Mouse (Mus musculus) forebrain, embryonic 16.5 days (tissue): ENCODE results near the gene Lamb3. TPM values are rescaled to one million over a fixed set of nuclear protein-coding genes. Genes with fewer than 3 reads are reported as not detected.

ENCODE experiments used
- ATAC-seq: fragments of 200-750 bp; cut with Nextera tagmentation; 2 replicates; pipeline ENCODE4 v1.8.0; 2017; ENCODE audit warnings: mild to moderate bottlenecking, moderate library complexity
- H3K27ac ChIP-seq: fragments of 300-500 bp; sonication (generic); 2 replicates; pipeline ENCODE4 v1.5.1; 2014; ENCODE audit warnings: low read length, control low read depth
- H3K27me3 ChIP-seq: fragments of 300-500 bp; sonication (generic); replicated peaks from 2 replicates; pipeline ENCODE4 v1.6.1; 2014; ENCODE audit warnings: low read length; ENCODE audit not compliant: control insufficient read depth, insufficient read depth
- H3K36me3 ChIP-seq: fragments of 300-500 bp; sonication (generic); 2 replicates; pipeline ENCODE4 v1.6.1; 2014; ENCODE audit not compliant: control insufficient read depth, insufficient read depth
- H3K4me1 ChIP-seq: fragments of 300-500 bp; sonication (generic); replicated peaks from 2 replicates; pipeline ENCODE4 v1.6.1; 2014; ENCODE audit warnings: low read length; ENCODE audit not compliant: control insufficient read depth, insufficient read depth
- H3K4me2 ChIP-seq: fragments of 300-500 bp; sonication (generic); 2 replicates; pipeline ENCODE4 v1.6.1; 2014; ENCODE audit warnings: mild to moderate bottlenecking, low read length, control low read depth
- H3K4me3 ChIP-seq: fragments of 300-500 bp; sonication (generic); replicated peaks from 2 replicates; pipeline ENCODE4 v1.5.1; 2014; ENCODE audit warnings: mild to moderate bottlenecking, low read length, control low read depth
- H3K9ac ChIP-seq: fragments of 300-500 bp; sonication (generic); replicated peaks from 2 replicates; pipeline ENCODE4 v1.6.1; 2014; ENCODE audit warnings: low read depth, low read length, control low read depth
- H3K9me3 ChIP-seq: fragments of 300-500 bp; sonication (generic); 2 replicates; pipeline ENCODE4 v1.6.1; 2016; ENCODE audit warnings: low read length; ENCODE audit not compliant: control insufficient read depth
- WGBS: fragments of 180-500 bp; shearing (Covaris S2); extraction: QIAGEN DNeasy Blood & Tissue Kit; methylation state at CpG from one replicate; pipeline ENCODE4 v1.1.7; 2014; 5-methylcytosine and 5-hydroxymethylcytosine counted together
- polyA plus RNA-seq: library from polyadenylated mRNA; unstranded; fragments of >200 nt; fragmentation: Nextera tagmentation; extraction: Ambion mirVana; gene quantifications from 2 replicates; pipeline ENCODE4 v1.2.1, GENCODE M21; 2015

The Lamb3 gene
- polyA plus RNA-seq, 1 experiment from 2014 or later: 0.58 TPM

DNA sequence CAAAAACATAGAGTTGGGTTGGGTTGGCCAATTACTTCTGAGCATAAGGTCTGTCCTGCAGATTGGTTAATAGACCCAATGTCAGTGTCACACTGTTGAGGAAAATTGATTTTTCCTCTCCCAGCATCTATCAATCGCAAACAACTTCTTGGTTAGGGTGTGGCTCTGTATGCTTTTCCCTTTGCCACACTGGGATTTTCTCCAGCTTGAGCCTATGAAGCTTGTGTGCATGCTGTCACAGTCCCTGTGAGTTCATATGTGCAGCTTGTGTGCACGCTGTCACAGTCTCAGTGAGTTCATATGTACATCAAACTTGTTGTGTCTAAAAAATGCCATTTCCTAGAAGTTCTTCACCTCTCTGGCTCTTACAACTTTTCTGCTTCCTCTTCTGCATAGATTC lies 99.3 kb downstream of the Lamb3 start:
- no peak for ATAC-seq
- Histone ChIP-seq H3K27ac (no peak overlapping the region), H3K4me1 (peaks cover 6% of the 10 kb centered on the region; the same call in 1 of the 2 replicates), H3K4me3 (no peak overlapping the region), H3K9ac (no peak overlapping the region), H3K27me3 (no peaks in the 10 kb centered on the region), H3K36me3 (no peaks in the 10 kb centered on the region), H3K4me2 (no peak overlapping the region), H3K9me3 (no peaks in the 10 kb centered on the region)
- 91% methylated on average over 2 of the region's 2 CpGs for WGBS

DNA sequence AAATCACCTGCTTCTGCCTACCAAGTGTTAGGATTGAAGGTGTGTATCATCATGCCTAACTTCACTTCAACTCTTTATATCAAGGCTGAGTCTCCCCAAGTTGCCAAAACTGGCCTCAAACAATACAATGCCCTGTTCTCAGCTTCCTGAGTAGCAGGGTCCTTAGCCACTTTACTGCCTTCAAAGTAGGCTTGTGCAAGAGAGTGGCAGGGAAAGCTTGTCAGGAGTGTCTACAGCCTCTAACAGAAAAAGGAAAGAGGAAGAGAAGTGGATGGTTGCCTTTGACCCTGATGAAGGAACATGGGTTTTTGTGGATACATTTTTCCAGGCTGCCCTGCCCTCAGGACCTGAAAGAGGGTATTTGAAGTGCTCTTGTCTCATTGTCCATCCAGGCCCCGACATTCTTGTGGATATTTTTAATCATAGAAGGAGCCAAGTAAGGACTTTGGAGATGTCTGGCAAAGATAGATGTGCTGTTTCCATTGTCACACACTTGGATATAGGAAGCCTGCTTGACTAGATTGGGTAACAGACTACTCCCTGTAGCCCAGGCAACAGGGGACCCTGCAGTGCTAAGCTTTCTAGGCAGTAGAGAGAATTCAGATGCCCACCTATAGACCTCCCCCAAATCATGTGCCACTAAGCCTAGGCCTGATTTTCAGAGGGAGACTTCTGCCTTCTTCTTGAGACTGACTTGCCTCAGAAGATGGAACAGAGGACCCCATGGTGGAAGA lies 102.5 kb downstream of the Lamb3 start:
- no peak overlapping the region for H3K4me2 ChIP-seq
- H3K9me3 ChIP-seq: no peaks in the 10 kb centered on the region
- no peak overlapping the region for H3K9ac ChIP-seq
- peaks cover 6% of the 10 kb centered on the region; the same call in 1 of the 2 replicates for H3K4me1 ChIP-seq
- 79% methylated on average over 1 of the region's 1 CpGs for WGBS
- no peak overlapping the region for H3K4me3 ChIP-seq
- ATAC-seq: no peak
- no peaks in the 10 kb centered on the region for H3K36me3 ChIP-seq
- H3K27me3 ChIP-seq: no peaks in the 10 kb centered on the region
- H3K27ac ChIP-seq: no peak overlapping the region

DNA sequence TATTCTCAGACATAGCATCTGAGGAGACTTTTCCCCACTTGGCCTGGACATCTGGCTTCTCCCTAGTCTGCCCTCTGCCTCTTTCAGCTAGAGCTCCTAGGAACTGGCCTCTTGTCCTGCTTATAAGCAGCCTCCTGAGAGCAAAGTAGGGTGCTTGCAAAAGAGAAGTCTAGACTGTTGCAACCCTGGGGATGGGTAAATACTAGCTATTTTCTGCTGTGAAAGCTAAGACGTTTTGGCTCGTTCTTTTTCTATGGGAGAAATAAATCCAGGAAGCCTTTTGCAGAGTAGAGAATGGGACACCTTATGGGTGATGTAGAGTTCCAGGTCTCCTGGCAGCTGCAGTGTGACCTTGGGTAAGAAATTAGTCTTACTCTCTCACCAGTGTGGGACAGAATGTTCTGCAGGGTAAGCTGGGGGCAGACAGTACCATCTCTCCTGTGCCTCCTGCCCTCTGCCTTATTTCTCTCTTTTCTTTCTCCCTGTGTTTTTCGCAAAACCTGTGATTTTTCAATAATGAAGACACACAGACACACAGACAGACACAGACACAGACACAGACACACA lies 103.1 kb downstream of the Lamb3 start:
- no peaks in the 10 kb centered on the region for H3K36me3 ChIP-seq
- no peak overlapping the region for H3K4me3 ChIP-seq
- ATAC-seq: no peak
- no peaks in the 10 kb centered on the region for H3K9me3 ChIP-seq
- WGBS: 91% methylated on average over 3 of the region's 3 CpGs
- peaks cover 5% of the 10 kb centered on the region; the same call in 1 of the 2 replicates for H3K4me1 ChIP-seq
- no peak overlapping the region for H3K9ac ChIP-seq
- no peak overlapping the region for H3K4me2 ChIP-seq
- no peak overlapping the region for H3K27ac ChIP-seq
- no peaks in the 10 kb centered on the region for H3K27me3 ChIP-seq

DNA sequence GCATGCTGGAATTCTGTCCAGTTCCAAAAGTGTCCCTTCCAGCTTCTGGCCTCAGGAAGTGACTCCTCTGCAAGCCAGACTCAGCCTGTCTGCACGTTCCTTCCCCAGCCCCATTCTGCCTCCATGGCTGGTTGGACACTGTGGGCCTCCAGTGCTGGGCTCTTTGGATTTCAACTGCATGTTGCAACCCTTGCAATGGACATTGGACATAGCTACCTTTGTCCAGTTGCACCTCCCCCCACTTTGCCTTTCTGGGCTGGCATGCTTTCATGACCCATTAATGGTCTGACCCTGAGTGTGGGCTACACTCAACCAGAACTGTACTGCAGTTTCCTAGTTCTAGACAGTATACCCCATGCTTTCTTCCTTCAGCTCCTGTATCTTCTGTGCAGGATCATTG lies 104.1 kb downstream of the Lamb3 start:
- 89% methylated on average over 1 of the region's 1 CpGs for WGBS
- ATAC-seq: no peak
- no peaks in the 10 kb centered on the region for H3K9me3 ChIP-seq
- H3K27ac ChIP-seq: no peak overlapping the region
- H3K27me3 ChIP-seq: no peaks in the 10 kb centered on the region
- no peaks in the 10 kb centered on the region for H3K36me3 ChIP-seq
- no peak overlapping the region for H3K4me3 ChIP-seq
- peaks cover 11% of the 10 kb centered on the region; the same call in 1 of the 2 replicates for H3K4me1 ChIP-seq
- no peak overlapping the region for H3K9ac ChIP-seq
- no peak overlapping the region for H3K4me2 ChIP-seq

DNA sequence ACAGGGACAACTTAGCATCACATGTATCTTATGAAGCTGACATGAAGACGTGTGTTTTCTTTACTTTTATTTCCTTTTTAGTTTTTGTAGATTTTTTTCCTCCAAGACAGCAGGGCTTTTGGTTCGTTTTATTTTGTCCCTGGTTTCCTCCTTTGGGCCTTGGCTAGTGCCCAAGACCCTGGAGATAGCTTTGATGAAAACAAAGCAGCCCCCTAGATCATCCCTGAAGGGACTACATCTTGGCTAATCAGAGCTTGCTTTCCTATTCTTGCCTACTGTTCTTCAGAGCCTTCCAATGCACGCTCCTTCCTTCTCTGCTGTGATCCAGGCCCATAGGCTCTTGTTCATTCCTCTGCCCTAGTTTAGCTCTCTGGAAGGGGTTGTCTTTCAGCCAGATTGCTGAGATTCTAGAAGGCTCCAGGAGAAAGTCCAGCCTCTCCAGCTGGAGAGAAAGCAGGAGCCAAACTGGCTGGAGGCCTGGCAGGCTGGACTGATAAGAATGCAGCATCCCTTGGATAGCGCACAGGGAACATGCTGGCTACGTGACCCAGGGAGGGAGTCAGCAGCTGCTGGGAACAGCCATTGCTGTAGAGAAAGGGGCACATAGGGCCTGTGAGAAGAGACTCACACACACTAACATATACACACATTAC lies 108.3 kb downstream of the Lamb3 start:
- Histone ChIP-seq H3K9me3 (no peaks in the 10 kb centered on the region), H3K27me3 (no peaks in the 10 kb centered on the region), H3K4me3 (no peak overlapping the region), H3K27ac (peak overlapping the region; percentile 57), H3K9ac (no peak overlapping the region), H3K36me3 (no peaks in the 10 kb centered on the region), H3K4me1 (peaks cover 16% of the 10 kb centered on the region), H3K4me2 (no peak overlapping the region)
- WGBS: 58% methylated on average over 5 of the region's 5 CpGs
- peak; percentile 49 for ATAC-seq

DNA sequence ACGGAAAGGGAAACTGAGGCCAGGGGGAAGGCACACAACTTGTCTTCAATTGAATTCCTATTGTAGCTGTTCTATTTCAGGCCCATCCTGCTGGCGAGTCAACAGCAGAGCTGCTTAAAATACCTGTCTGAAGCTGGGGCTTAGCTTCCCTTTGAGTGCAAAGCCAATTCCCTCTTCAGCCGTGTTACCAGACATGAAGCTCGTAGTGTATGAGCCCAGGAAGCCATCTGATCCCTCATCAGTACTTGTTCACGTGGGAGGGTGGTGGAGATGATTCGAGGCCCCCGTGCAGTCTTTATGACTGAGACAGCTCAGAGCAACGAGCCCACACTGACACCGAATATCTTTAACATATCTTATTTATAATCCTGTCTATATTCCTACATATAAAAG lies 108.9 kb downstream of the Lamb3 start:
- no peak for ATAC-seq
- Histone ChIP-seq H3K36me3 (no peaks in the 10 kb centered on the region), H3K4me2 (no peak overlapping the region), H3K27me3 (no peaks in the 10 kb centered on the region), H3K9me3 (no peaks in the 10 kb centered on the region), H3K4me1 (peaks cover 16% of the 10 kb centered on the region), H3K4me3 (no peak overlapping the region), H3K9ac (no peak overlapping the region), H3K27ac (peak overlapping the region; percentile 57)
- WGBS: 75% methylated on average over 9 of the region's 9 CpGs

DNA sequence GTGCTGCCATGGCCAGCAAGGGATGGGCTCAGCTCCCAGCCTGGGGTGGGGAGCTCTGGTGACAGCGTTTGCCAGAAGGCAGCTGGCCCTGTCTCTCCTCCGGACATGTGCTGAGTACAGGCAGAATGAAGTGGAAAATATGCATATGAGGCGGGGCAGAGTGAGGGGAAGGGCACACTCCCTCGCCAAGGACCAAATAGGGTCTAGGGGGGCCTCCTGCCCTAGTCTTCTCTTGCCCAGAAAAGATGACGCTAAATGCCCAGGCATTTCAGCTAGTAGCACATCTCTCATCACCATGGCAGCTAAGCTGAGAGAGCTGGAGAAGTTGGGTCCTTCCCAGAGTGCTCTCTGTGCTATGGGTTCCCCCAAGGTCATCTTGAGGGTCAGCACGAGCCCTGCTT lies 109.7 kb downstream of the Lamb3 start:
- Histone ChIP-seq H3K4me2 (no peak overlapping the region), H3K4me1 (peaks cover 16% of the 10 kb centered on the region), H3K9ac (no peak overlapping the region), H3K9me3 (no peaks in the 10 kb centered on the region), H3K4me3 (no peak overlapping the region), H3K27me3 (no peaks in the 10 kb centered on the region), H3K36me3 (no peaks in the 10 kb centered on the region), H3K27ac (peak overlapping the region; percentile 24; the same call in 1 of the 2 replicates)
- 24% methylated on average over 6 of the region's 6 CpGs for WGBS
- peak; percentile 88 for ATAC-seq

DNA sequence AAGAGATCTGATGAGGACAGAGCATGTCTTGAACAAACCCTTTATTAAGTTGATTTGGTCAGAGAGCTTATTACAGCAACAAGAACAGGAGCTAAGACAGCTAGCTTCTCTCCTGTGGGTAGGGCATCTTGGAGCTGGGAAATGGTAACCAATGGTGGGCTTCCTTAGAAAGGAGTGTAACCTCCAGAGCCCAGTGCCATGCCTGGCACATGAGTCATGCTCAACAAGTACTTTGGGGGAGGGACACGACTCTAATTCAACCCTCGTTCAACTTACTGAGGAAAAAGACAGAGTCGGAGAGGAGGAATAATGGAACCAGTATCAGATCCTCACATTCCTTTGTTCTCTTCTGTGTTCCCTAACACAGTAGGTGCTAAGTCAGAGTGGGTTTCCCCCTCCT lies 112.2 kb downstream of the Lamb3 start:
- Histone ChIP-seq H3K4me3 (no peak overlapping the region), H3K4me2 (no peak overlapping the region), H3K4me1 (peaks cover 16% of the 10 kb centered on the region), H3K36me3 (no peaks in the 10 kb centered on the region), H3K9me3 (no peaks in the 10 kb centered on the region), H3K9ac (no peak overlapping the region), H3K27ac (no peak overlapping the region), H3K27me3 (no peaks in the 10 kb centered on the region)
- no peak for ATAC-seq
- WGBS: 48% methylated on average over 3 of the region's 3 CpGs

DNA sequence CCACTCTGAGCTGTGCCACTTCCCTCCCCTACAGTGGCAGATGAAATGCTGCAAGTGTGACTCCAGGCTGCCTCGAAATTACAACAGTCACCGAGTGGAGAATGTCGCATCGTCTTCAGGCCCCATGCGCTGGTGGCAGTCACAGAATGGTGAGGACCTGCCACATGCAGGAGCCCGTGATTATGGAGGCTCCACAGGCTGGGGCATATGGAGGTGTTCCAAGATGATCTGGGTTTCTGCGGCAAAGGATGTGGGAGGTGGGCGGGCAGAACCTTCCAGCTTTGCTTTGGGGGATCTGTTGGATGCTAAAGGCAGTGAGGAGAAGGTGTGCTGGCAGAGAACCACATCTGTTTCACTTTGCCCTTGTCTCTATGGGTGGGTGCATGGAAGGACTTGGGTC lies 112.9 kb downstream of the Lamb3 start:
- Histone ChIP-seq H3K4me2 (no peak overlapping the region), H3K36me3 (no peaks in the 10 kb centered on the region), H3K27me3 (no peaks in the 10 kb centered on the region), H3K9me3 (no peaks in the 10 kb centered on the region), H3K27ac (no peak overlapping the region), H3K4me1 (peaks cover 15% of the 10 kb centered on the region), H3K9ac (no peak overlapping the region), H3K4me3 (no peak overlapping the region)
- 88% methylated on average over 8 of the region's 8 CpGs for WGBS
- no peak for ATAC-seq
